Mouse (Mus musculus) CH12.LX (cell line): Measurements from ENCODE around the gene Tnfrsf21.

Experiments used
- BHLHE40 ChIP-seq: IDR thresholded peaks from 2 replicates; pipeline ENCODE4 v1.6.1; 2011; ENCODE audit warnings: mild to moderate bottlenecking, low read depth, low read length, improper control_type of control experiment
- CTCF ChIP-seq, 2 experiments: IDR thresholded peaks in 1 of 2; conservative IDR thresholded peaks in 1 of 2; 2 replicates each; pipeline ENCODE4 v1.5.1; 2011 to 2012; ENCODE audit warnings: low read depth in 2 of 2, low read length in 2 of 2, improper control_type of control experiment in 1 of 2, inconsistent platforms in 1 of 2, mild to moderate bottlenecking in 1 of 2, moderate library complexity in 1 of 2
- ELF1 ChIP-seq: IDR thresholded peaks from 2 replicates; pipeline ENCODE4 v1.6.1; 2014; ENCODE audit warnings: low read depth, mild to moderate bottlenecking, inconsistent platforms, low read length, improper control_type of control experiment
- EP300 ChIP-seq: IDR thresholded peaks from 2 replicates; pipeline ENCODE4 v1.6.1; 2011; ENCODE audit warnings: low read length, improper control_type of control experiment
- MYC ChIP-seq: IDR thresholded peaks from 2 replicates; pipeline ENCODE4 v1.6.1; 2011; ENCODE audit warnings: low read depth, mild to moderate bottlenecking, improper control_type of control experiment, low read length
- POLR2A ChIP-seq: IDR thresholded peaks from 2 replicates; pipeline ENCODE4 v1.6.1; 2011; ENCODE audit warnings: low read depth, mild to moderate bottlenecking, improper control_type of control experiment, low read length
- USF1 ChIP-seq: IDR thresholded peaks from 2 replicates; pipeline ENCODE4 v1.6.1; 2014; ENCODE audit warnings: low read depth, mild to moderate bottlenecking, inconsistent platforms, low read length, improper control_type of control experiment
- ZNF384 ChIP-seq: IDR thresholded peaks from 2 replicates; pipeline ENCODE4 v1.6.1; 2012; ENCODE audit warnings: low read depth, low read length, improper control_type of control experiment, inconsistent platforms

DNA sequence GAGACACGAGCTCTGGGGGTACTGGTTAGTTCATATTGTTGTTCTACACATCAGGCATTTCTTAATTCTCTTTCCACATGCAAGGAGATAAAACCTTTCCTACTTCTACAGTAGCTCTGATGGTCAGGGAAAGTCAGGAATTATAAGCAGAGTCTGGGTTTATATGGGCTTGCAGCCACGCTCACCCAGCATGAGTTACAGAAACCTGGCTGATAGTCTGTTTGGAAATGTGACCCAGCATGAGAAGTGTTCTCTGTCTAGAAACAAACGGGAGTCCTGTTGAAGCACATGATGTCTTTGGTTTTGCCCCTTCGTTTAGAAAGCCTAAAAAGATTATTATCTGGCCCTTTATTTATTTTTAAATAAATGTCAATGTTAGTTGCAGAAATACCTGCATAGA lies 118.6 kb downstream of the Tnfrsf21 start:
- TF ChIP-seq POLR2A (no peak), BHLHE40 (no peak), CTCF (conservative IDR thresholded peaks at IDR 0.05 in 1 of 2, IDR thresholded peaks at IDR 0.05 in 1 of 2; ENCODE audit: low read depth in 2 of 2, low read length in 2 of 2) (no peak), EP300 (no peak), USF1 (no peak), ZNF384 (no peak), MYC (no peak), ELF1 (no peak)
